Mouse (Mus musculus) gastrocnemius, postnatal 4 days (tissue): Measurements from ENCODE around the gene Gzme. TPM values are rescaled to one million over a fixed set of nuclear protein-coding genes. Genes with fewer than 3 reads are reported as not detected.

ENCODE experiments used
- microRNA-seq: library from miRNA; unstranded; fragments of <30 nt; microRNA quantifications from one replicate; pipeline ENCODE4 v1.2.0, GENCODE M21; 2021
- total RNA-seq, 2 experiments: library from RNA; stranded (reverse); gene quantifications; 2 replicates each; pipeline ENCODE4 v1.2.3; 2021

The Gzme gene
- total RNA-seq, 2 experiments from 2014 or later = not detected

Small RNAs within 50 kb of the gene (microRNA-seq; reads per million reads assigned to microRNA genes)
- gene Mir6949 = not detected

Other genes with a start within 250 kb of the Gzme start
- gene Cbln3, start 236.2 kb downstream of the Gzme start, total RNA-seq = under 1 TPM; 0.47 to 0.52 TPM
- gene Khnyn, start 235.7 kb downstream of the Gzme start, total RNA-seq = 10 to 100 TPM; 15.7 to 16.9 TPM
- gene Sdr39u1, start 220.3 kb downstream of the Gzme start, total RNA-seq = 10 to 100 TPM; 45.7 to 50.1 TPM
- 10 to 100 TPM; 70.9 to 91.6 TPM for gene Cma1, start 175.9 kb downstream of the Gzme start, total RNA-seq
- 1 to 10 TPM; 3.7 to 4.2 TPM for gene Cma2, start 169.6 kb downstream of the Gzme start, total RNA-seq
- gene Mcpt1, start 102.7 kb downstream of the Gzme start, total RNA-seq = not detected
- gene Mcpt9, start 90.1 kb downstream of the Gzme start, total RNA-seq = not detected
- not detected for gene Mcpt2, start 78.6 kb downstream of the Gzme start, total RNA-seq
- 10 to 100 TPM; 48.3 to 50.8 TPM for gene Mcpt4, start 58.3 kb downstream of the Gzme start, total RNA-seq
- gene Mcpt8, start 35.4 kb downstream of the Gzme start, total RNA-seq = not detected
- under 1 TPM; 0.56 to 0.96 TPM for gene Ctsg, start 18.1 kb downstream of the Gzme start, total RNA-seq
- gene Gzmd, start 12.0 kb upstream of the Gzme start, total RNA-seq = not detected
- gene Gzmg, start 39.0 kb upstream of the Gzme start, total RNA-seq = not detected
- under 1 TPM; 0.29 TPM for gene Gzmn, start 54.0 kb upstream of the Gzme start, total RNA-seq
- not detected for gene Gzmf, start 90.8 kb upstream of the Gzme start, total RNA-seq
- gene Gzmc, start 114.0 kb upstream of the Gzme start, total RNA-seq = not detected
- gene Gzmb, start 141.6 kb upstream of the Gzme start, total RNA-seq = not detected
- not detected for gene Atp12a, start 244.4 kb upstream of the Gzme start, total RNA-seq